Mouse (Mus musculus): ENCODE data around the gene Mlec.
"Not testable (repeated sequence)": the region's sequence is repeated elsewhere in the genome, so short reads cannot be mapped to it uniquely, and the experiment has no call there.

Mlec gene

DNA sequence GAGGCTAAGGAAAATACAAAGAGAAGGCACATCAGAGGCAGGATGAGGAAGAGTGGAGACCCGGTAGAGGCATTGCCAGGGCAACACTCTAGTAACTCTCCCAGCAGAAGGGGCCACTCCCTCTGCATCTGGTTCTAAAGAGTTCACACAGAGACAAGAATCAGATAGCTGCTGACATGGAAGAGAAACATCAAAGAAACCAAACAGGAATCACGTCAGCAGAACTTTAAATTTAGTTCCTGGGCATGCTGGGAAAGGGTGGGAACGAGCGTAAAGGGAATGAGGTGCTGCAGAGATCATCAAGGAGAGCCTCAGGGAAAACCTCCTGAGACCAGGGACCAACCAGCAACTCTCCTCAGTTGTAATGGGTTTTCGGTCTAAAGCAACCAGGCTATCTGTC is 7.0 kb downstream of the Mlec start:
- no peak for DNase-seq (ENCODE audit: low spot score)

DNA sequence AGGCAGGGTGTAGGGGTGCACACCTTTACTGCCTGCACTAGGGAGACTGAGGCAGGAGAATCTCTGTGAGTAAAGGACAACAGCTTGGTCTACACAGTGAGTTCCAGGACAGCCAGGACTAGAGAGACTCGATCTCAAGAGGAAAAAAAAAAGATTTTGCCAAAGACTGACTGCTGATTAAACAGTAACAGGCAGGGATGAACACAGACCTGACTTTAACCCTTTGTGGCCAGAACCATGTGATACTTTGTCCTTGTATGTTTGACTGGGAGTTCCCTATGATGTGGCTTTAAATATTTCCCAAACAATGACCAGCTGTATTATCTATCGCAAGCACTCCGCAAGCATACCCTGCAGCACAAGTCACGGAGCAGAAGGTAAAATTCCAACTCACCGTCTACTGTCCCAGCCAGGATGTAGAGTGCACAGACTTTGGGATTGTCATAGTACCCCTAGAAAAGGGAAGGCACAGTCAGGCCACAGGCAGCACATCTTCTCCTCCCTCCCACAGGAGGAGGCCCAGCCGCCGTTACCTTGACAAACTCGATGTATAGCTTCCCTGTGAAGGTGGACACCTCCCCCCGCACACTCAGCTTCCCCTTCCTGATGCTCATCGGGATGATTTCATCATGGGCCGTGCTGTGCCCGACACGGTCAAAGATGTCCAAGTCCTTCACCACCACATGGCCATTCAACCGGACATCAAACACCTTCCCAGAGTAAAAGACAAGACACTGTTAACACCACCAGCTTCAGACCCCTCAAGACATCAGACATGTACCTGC is 8.1 kb downstream of the Mlec start:
- no peak for DNase-seq (ENCODE audit: low spot score)

DNA sequence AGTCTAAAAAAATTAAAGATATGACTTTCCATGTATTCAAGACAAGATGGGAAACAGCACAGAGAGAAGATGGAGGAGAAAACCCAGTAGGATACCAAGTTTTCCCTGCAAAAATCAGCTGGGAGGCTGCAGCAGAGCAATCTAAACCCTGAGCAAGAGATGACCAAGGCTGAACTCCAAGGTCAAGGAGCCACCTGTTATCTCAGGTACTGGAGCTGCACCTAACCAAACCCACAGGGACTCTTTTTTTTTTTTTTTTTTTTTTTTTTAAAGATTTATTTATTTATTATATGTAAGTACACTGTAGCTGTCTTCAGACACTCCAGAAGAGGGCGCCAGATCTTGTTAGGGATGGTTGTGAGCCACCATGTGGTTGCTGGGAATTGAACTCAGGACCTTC is 9.1 kb downstream of the Mlec start:
- not testable (repeated sequence) for DNase-seq (ENCODE audit: low spot score)

DNA sequence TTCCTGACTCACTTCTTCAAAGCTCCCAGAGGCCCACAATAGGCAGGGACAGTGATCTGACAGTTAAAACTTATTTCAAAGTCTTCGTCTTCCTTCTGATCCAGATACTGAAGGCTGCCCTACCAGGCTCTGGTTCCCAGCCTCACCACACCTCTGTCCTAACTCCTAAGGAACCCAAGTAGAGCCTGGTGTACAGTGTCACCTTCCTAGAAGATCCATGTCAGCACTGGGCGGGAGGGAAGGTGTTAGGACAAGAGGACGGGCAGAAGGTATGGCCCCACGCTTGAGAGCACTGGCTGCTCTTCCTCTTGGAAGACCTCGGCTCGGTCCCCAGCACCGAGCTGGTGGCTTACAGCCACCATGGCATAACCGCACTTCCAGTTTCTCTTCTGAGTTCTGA is 9.6 kb downstream of the Mlec start:
- DNase-seq (ENCODE audit: low spot score): no peak

DNA sequence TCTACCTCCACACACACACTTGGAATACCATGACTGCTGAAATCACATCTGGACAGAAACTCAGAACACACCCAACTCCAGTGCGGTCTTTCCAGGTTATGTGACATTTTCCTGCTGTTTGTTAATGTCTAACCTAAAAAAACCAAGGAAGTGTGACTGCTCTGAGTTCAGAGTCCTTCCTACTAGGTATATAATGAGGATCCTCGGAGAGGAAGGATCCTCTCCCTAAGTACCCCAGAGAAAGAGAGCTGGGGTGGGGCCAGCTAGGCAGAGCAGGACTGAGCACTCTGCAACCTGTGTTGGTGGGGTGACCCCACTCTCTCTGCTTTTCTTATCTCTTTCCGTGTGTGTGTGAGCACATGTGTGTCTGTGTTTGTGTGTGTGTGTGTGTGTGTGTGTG is 10.6 kb downstream of the Mlec start:
- DNase-seq (ENCODE audit: low spot score): no peak

DNA sequence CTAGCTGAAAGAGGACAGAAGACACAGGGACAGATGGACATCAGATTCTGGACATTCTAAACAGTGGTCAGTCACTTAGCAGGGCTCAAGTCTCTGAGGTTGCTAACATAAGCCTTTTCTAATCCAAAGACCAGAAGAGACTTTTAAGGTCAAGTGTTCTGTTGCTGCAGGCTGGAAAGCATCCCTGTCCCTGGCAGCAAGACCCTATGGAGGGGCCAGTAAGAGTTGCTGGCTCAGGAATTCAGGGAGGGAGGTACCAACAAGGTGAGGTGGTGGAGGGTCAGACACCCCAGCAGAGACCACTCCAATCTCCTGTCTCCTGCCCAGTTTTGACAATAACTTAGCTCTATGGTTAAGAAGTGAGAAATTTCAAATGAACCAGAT is 11.2 kb downstream of the Mlec start:
- no peak for DNase-seq (ENCODE audit: low spot score)

DNA sequence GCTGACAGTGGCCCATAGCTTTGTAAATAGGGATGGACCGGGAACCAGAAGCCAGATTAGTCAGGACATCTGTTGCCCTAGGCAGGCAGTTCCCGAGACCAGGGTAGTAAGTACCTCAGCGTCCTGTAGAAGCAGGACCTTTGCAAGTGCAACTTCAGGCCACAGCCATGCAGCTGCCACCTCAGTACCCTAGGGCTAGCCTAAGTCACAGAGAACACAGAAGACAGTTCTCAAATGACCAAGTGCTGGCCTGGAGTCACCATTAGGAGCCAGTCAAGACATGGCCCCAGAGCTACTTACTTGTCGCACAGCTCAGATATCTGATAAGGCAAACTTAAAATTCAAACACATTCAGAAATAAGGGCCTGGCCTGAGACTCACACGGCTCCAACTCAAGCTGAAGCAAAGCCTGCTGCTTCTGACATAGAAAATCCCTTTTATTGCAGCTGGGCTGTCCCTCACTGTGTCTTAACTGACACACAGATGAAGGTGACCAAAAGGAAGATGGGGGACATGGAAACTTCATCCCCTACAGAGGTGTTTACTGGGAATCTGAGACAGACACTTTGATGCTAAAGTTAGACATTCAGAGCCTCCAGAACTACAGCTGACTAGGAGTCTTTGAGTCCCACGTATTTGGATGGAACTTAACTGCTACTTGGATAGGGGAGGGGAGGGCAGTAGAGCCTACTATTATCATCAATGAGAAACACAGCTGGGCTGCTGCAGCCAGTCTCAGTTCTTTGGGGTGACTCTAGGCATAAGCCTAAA is 11.8 kb downstream of the Mlec start:
- no peak for DNase-seq (ENCODE audit: low spot score)

DNA sequence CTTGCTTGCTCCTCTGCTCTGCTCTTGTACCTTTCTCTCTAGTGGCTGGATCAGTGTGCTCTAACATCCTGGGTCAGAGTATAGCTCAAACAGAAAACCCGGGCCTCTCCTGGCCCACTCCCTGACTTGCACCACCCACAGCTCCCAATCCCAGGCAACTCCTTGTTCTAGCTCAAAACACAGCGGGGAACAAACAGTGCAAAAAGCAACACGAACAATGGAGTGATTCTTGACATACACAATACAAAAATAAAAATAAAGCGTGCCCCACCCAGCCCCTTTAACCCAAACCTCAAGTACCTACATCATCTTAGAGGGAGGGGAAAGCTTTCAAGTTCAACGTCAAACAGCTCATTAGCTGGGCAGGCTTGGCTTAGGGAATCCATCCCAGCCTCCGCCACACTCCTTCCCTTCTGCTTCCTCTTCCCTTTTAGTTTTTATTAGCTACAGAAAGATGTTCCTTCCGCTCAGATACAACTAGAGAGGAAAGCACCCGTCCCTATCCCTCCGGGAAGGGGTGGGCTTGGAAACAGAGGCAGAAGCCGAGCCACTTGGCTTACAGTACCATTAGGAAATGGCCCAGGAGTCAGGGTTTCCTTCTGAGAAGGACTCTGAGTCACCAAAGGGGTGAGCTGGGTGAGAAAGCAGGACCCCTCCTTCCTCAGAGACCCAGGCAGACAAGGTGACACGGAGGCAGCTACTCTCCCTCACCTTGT is 12.6 kb downstream of the Mlec start:
- DNase-seq (ENCODE audit: low spot score): no peak

DNA sequence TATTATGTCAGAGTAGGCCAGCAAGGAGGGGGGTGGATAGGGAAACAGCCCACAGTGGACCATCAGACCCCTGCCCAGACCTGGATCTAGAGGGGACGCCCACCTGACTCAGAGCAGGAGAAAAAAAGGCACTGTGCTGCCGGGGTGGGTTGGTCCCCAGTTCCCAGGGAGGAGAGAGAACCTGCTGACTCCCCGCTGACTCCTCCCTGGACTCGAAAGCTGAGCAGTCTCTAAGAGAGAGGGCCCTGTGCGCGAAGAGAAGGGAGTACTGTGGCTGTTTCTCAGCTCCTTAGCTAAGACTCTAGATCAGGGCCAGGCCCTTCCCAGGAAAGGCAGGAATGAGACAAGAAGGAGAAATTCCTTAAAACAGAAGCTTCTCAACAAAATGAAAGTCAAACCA is 13.5 kb downstream of the Mlec start:
- DNase-seq (ENCODE audit: low spot score): no peak

DNA sequence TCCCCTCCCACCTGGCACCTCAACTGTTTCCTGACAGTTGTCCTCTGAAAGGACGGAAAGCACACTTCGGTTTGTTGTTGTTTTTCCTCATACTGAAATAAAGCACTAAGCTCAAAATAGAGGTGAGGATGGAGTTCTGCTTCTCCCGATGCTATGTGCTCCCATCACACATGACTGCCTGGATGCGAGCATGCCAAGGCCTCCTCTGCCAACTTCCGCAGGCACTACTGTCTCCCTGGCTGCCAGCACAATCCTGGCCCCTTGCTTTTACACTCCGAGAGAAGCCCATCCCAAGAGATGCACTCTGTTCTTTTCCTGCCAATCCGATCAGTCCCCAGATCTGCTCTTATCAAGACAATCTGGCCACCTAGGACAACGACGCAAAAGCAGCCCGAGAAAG is 14.4 kb downstream of the Mlec start:
- no peak for DNase-seq (ENCODE audit: low spot score)

DNA sequence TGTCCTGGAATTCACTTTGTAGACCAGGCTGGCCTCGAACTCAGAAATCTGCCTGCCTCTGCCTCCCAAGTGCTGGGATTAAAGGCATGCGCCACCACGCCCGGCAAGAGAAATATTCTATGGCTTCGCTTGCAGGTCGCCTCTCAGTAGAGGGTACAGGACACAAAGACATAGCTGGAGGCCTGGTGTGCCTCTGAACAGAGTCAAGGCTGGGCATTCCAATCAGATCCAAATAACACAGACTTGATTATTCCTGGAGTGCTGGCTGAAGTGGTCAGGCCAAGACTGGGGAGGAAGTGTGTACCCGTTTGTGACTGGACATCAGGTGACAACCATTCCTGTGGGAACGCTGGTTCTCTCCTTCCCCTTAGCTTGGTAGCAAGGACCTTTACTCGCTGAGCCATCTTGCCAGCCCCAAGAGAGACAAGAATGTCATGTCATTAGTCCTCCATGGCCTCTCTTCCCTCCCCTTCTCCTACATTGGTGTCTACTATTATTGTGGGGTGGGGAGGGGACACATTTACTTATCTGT is 15.7 kb downstream of the Mlec start:
- DNase-seq (ENCODE audit: low spot score): no peak

DNA sequence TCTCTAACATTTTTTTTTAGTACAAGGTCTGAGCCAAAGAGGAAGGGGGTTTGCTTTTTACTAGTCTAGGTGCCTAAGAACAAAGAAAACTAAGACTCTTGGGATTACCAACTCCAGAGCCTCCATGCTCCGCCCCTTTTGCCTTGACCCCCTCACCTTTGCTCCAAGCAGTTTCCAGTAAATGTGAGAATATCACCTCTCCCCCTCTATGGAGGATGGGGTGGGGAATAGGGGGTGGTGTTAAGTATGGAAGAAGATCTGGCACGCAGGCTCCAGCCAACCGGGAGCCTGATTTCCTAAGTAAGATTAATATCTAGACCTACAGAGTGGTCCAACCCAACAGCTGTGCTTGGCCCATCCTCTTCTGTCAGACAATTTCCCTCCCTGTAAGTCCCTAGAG is 17.3 kb downstream of the Mlec start:
- no peak for DNase-seq (ENCODE audit: low spot score)

DNA sequence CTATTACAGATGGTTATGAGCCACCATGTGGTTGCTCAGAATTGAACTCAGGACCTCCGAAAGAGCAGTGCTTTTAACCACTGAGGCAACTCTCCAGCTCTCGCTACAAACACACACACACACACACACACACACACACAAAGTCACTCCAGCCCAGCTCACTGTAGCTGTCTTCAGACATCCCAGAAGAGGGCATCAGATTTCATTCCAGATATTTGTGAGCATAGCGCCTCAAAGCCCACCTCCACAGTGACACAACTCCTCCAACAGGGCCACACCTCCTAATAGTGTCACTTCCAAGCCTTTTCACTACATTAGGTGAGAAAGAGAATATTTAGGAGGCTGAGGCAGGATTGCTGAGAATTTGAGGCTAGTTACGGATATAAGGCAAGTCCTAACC is 18.9 kb downstream of the Mlec start:
- no peak for DNase-seq (ENCODE audit: low spot score)

DNA sequence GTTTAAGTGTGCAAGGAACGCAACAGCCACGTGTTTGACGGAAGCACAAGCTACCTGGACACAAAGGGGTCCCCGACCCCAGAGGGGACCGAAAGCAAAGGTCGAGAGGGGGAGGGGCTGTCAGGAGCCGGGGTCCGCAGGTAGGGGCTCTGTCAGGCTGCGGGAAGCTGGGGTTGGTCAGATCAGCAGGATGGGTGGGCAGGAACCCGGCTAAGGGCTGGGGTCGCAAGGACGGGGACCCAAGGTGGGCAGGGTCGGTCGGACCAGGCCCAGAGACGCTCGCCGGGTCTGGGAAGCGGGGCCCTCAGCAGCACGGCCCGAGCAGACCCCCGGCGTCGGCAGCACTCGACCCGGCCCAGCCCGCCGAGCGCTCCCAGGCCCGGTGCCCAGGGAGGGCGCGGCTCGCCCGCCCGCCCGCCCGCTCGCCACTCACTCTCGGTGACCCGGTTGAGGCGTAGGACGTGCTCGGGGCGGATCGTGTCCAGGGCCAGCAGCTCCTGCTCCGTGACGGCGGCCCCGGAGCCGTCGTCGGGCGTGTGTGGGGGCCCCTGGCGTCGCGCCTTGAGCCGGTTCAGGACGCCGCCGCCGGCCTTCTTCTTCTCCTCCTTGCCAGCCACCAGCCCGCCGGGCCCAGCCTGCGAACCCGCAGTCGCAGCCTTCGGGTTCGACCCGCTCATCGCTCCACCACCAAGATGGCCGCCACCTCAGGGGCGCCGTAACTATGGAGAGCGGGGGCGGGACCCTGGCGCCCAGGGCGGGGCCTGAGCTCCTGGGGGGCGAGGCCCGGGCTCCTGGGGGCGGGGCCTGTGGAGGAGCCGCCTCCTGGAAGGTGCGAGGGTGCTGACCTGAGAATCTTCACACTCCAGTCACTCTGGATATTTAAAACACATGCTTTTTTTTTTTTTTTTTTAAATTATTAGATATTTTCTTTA is 23.5 kb downstream of the Mlec start, which contains the start of gene Unc119b:
Gene Unc119b, minus strand, starts transcription at position 742 of the 932 bp plus-strand sequence.
- DNase-seq (ENCODE audit: low spot score): peak; percentile 89

DNA sequence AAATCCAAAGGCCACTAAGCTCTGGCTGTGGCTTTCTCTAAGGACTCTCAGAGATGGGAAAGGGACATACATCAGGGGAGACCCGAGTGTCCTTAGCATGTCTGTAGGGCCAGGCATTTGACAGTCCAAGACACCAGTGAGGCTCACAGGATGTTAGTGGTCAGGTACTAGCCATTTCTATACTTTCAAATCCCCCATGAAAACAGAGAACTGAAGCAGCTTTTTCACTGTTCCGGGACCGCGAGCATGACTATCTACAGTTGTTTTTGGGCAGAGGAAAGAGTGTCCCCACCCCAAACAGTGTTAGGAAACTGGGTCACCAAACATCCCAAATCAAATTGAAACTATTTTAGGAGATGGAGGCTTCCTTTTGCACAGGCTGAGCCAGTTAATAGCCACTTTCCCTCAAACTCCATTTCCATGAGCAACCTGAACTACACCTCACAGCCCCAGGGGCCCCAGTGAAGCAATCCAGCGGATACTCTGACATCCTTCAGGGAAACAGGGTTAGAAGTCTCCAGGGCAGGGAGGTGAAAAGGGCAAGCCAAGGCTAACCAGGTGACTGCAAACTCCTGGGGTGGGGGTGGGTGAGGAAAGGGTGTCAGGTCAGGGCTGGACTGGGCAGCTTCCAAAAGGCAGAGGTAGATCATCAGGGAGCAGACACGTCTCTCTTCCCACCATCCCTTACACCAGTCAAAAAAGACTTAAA is 24.5 kb downstream of the Mlec start:
- DNase-seq (ENCODE audit: low spot score): no peak

DNA sequence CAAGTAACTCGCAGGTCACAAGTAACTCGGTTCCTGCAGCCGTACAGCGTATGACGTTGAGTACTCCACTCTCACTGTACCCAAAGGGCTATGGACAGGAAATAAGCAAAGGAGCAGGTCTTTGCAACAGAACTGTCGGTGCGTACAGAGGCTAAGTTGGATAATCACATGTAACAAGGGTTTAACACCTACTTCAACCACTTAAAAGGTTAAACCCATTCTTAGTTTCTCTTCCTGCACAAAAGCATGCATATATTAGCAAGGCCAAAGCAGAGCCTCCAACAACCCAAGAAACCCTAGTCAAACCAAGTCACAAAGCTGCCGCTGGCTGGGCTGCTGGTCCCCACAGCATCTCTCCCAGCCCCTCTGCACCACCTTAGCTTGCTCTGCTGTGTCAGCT is 25.5 kb downstream of the Mlec start:
- DNase-seq (ENCODE audit: low spot score): no peak

DNA sequence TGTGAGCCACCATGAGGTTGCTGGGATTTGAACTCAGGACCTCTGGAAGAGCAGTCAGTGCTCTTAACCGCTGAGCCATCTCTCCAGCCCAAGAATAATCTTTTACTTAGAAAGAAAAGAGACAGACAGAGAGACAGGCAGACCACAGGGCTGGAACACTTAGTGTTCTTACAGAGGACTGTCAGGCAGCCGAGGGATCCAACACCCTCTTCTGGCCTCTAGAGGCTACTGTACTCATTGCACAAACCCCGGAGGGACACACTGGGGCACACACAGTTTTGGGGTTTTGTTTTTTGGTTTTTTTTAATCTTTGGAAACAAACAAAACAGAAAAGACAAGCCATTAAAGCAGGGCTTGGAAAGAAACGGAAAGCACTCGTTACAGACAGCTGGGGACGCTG is 28.7 kb downstream of the Mlec start:
- DNase-seq (ENCODE audit: low spot score): no peak

DNA sequence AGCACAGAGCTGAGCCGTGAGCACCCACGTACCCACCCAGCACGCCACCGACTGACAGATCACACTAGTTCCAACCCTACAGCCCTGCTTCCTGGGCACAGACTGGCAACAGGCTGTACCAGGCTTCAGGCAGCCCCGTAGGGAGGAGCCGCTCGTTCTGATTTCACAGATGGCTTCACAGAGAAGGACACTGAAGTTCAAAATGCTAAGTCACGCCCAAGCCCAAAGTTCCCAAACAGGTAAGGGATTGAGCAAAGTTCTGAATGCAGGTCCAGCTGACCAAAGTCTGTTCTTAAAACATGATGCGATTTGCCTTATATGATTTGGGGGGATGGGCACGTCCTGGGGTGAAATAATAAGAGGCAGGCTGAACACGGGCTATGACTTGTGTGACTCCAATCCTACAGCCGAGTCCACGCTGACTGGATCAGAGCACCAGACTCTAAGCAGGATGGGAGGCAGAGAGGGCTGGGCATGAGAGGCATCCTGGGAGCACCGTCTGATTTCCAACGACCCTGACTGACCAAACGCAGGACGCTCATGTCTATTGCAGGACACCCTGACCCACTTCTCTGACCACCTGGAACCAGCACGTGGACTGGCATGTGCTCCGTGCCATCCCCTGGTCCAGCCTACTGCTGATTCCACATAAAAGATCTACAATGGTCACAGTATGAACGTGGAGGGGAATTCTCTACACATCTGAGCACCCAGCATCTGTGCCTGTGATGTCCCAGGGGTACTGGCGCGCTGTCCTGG is 30.4 kb downstream of the Mlec start:
- no peak for DNase-seq (ENCODE audit: low spot score)

DNA sequence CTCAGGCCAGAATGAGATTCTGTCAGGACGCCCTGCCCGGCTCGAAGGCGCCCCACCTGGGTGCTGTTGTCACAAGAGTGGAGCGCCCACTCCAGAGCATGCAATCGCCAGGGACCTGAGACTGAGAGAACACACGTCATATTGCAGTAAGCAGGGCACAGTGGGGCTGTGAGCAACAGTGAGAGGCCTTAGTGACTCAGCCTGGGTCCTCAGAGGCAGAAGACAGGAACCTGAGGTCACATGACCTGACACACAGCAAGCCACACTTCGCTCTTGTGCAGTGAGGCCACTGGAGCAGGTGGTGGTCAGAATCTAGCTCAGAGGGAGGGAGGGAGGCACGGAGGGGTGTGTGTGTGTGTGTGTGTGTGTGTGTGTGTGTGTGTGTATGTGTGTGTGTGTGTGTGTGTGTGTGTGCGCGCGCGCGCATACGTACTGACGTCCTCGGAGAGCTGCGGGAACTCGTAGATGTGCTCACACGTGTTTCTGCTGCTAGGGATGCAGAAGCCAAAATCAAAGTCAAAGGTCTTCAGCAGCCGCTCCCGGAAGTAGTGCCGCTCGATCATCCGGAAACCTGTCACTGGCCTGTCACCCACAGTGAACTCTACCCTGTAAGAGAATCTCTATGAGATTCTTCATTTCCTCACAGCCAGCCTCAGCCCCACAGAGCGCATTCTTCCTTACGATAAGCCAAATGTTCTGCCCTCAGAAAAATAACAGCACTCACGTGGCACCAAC is 31.2 kb downstream of the Mlec start:
- DNase-seq (ENCODE audit: low spot score): peak; percentile 18

All from urinary bladder, postnatal 25 days (tissue).